Mouse (Mus musculus) common myeloid progenitor, adult 5-6 weeks (primary cell): ENCODE data around the gene Lactbl1. TPM values are rescaled to one million over a fixed set of nuclear protein-coding genes. Genes with fewer than 3 reads are reported as not detected.

Experiments
- ATAC-seq: replicated peaks from 2 replicates; pipeline ENCODE4 v1.8.0; 2016; ENCODE audit warnings: low read depth, mild to moderate bottlenecking, moderate TSS enrichment, inconsistent platforms; ENCODE audit not compliant: poor library complexity, severe bottlenecking
- total RNA-seq: library from RNA; stranded (forward); fragments of 200-1000, 187-1606 nt; gene quantifications from 2 replicates; pipeline ENCODE4 v1.2.3, GENCODE M21; 2017

Lactbl1 gene
- total RNA-seq, 1 experiment from 2014 or later: not detected

DNA sequence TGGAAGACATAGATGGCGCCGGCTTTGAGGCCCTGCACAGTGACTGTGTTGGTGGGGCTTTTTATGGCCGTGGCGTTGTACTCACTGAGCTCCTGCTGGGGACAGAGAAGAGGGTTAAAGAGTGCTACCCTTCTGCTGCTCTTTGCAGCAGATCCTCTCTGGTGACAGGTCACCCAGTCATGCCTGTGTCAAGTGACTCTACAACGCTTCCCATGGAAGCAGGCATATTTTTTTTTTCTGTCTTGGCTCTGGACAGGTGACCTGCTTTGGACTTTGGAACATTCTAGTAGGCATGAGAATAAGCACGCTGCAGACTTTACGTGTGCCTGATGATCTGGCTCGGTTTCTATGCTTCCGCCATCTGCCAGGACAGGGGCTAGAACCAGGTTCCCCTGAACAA, 53.0 kb downstream of the Lactbl1 start:
- ATAC-seq: no peak

DNA sequence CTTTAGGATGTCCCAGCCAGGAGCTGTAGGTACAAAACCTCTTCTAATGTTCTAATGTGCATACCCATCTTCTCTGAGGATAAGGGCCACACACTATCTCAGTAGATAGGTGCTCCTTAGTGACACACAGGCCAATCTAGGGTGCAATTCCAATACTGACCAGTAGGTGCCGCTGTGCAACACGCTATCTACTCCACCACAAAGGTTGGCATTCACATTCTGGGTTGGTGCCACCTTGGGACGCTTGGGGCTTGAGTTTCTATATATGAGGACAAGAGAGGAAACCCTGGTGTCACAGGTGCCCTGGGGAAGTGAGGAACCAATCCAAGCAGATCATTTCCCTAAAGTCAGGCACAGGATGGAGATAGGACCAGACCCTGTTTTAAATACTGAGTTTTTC, 56.1 kb downstream of the Lactbl1 start:
- peak; percentile 96 for ATAC-seq

GRCm38 (mm10) chr4:136679221-136679620, 56.8 kb downstream of the Lactbl1 start:
- no peak for ATAC-seq

GRCm38 (mm10) chr4:136680641-136681040, 58.2 kb downstream of the Lactbl1 start:
- no peak for ATAC-seq

DNA sequence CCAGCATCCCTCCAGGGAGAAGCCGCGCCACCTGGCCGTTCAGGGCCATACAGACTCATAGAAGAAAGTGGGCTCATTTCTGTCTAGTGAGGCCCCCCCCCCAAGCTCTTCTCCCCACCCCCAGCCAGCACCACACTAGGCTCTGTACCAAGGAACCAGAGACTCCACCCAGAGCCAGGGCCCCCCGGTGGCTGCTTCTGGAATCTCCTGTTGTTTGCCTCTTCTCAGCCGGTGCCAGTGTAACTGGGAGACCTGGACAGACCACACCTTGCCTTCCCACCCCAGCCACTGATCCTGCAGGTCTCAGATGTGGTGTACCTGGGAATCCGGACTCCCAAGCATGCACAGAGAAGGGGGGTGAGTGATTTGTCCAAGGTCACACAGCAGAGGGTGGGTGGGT, 62.1 kb downstream of the Lactbl1 start:
- peak; percentile 63 for ATAC-seq

DNA sequence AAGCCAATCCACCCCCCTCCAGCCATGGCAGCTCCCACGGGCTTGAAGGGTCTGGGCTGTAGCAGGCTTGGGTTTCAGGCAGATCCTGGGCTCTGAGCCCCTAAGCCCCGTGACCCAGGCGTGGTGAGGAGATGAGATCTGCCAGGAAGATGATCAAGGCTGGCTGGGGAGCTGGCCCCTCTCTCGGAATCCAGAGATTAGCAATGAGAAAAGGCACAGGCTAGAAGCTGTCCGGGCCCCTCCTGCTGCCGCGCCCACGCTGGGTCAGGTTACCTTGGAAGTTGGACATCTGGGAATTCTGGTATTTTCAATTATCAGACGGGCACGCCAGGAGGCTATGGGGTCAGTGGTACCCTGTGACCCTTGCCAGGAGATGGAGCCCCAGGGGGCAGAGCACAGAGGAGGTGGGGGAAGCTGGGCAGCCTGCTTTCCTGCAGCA, 63.0 kb downstream of the Lactbl1 start:
- ATAC-seq: no peak

DNA sequence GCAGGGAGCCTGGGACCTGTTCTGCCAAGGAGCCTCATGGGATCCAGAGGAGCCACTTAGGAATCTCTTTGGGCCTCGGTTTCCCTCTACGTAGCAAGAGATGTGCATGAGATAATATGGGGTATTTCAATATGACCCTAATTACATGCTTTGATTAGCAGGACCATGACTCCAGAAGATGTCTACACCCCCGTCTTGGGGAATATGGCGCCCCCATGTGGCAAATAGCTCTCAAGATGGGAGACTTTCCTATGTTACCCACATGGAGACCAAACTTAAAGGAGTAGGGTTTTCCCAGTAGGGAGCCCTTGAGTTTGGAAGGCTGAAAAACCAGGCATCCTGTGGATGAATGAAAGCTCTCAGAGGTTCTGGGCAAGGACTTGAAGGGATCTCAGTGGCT, 65.7 kb downstream of the Lactbl1 start:
- no peak for ATAC-seq

Other genes with a start within 250 kb of the Lactbl1 start
- gene Htr1d, start 199.1 kb upstream of the Lactbl1 start, total RNA-seq: not detected in 2 replicates
- gene 6030445D17Rik, start 160.4 kb upstream of the Lactbl1 start, total RNA-seq: not detected in 2 replicates
- gene Luzp1, start 152.9 kb upstream of the Lactbl1 start, total RNA-seq: 6.5 and 11.1 TPM in 2 replicates
- 91.9 and 106 TPM in 2 replicates for gene Kdm1a, start 19.9 kb upstream of the Lactbl1 start, total RNA-seq
- gene Tex46, start 12.2 kb upstream of the Lactbl1 start, total RNA-seq: not detected in 2 replicates
- gene Ephb2, start 213.4 kb downstream of the Lactbl1 start, total RNA-seq: 2.6 and 6.4 TPM in 2 replicates